Mouse (Mus musculus): ENCODE measurements around the gene Gdpd3. TPM values are rescaled to one million over a fixed set of nuclear protein-coding genes. Genes with fewer than 3 reads are reported as not detected.

Gene Gdpd3
- polyA plus RNA-seq, 1 experiment, result 20.8 TPM

- H3K27ac ChIP-seq (ENCODE audit: insufficient read depth, low read depth, low read length), result no peak overlapping the region
These were observed 50.4 kb downstream of the Gdpd3 start for GRCm38 (mm10) chr7:126816494-126816893.

DNA sequence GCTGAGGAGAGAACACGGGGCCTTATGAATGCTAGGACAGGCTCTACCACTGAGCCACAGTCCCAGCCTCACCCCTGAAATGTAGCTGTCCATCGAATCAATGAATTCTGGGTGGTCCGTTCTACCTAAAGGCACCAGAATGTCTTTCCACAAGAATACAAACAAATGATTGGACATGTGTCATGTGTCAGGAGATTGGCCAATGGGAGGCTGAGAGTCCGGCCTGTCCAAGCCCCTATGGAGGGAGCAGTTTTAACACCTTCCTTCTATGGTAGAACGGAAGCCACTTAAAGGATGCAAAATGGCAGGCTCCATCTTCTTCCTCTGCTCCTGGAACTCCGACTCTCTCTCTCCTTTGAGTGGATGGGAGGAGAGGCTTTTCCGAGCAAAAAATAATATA lies 51.5 kb downstream of the Gdpd3 start:
- TF ChIP-seq CTCF (IDR thresholded peaks at IDR 0.05; ENCODE audit: low read depth, low read length) (no peak), POLR2A (IDR thresholded peaks at IDR 0.05; ENCODE audit: borderline replicate concordance, low read depth, low read length) (no peak)
- Histone ChIP-seq H3K4me1 (ENCODE audit: control insufficient read depth, insufficient read depth, low read length) (peaks cover 10% of the 10 kb centered on the region), H3K27ac (ENCODE audit: insufficient read depth, low read depth, low read length) (no peak overlapping the region), H3K4me3 (ENCODE audit: insufficient read depth, low read length) (no peak overlapping the region)

More at GRCm38 (mm10) chr7:126816494-126816893, 50.4 kb downstream of the Gdpd3 start:
- H3K4me1 ChIP-seq (ENCODE audit: control insufficient read depth, insufficient read depth, low read length), result 0 out of 2 replicates have a peak, but pooled peaks cover under 1% of the 10 kb centered on the region
- TF ChIP-seq CTCF (IDR thresholded peaks at IDR 0.05; ENCODE audit: low read depth, low read length) (no peak), POLR2A (IDR thresholded peaks at IDR 0.05; ENCODE audit: borderline replicate concordance, low read depth, low read length) (no peak)
- no peak overlapping the region for H3K4me3 ChIP-seq (ENCODE audit: insufficient read depth, low read length)

- Histone ChIP-seq H3K27ac (ENCODE audit: insufficient read depth, low read depth, low read length) (no peak overlapping the region), H3K4me1 (ENCODE audit: control insufficient read depth, insufficient read depth, low read length) (peaks cover 14% of the 10 kb centered on the region), H3K4me3 (ENCODE audit: insufficient read depth, low read length) (no peak overlapping the region)
- TF ChIP-seq CTCF (IDR thresholded peaks at IDR 0.05; ENCODE audit: low read depth, low read length) (no peak), POLR2A (IDR thresholded peaks at IDR 0.05; ENCODE audit: borderline replicate concordance, low read depth, low read length) (no peak)
These were observed 52.7 kb downstream of the Gdpd3 start for GRCm38 (mm10) chr7:126818818-126819217.

- H3K4me1 ChIP-seq (ENCODE audit: control insufficient read depth, insufficient read depth, low read length), result peaks cover 16% of the 10 kb centered on the region
- TF ChIP-seq CTCF (IDR thresholded peaks at IDR 0.05; ENCODE audit: low read depth, low read length) (peak; percentile 79), POLR2A (IDR thresholded peaks at IDR 0.05; ENCODE audit: borderline replicate concordance, low read depth, low read length) (no peak; the same call in 1 of the 2 replicates)
- H3K4me3 ChIP-seq (ENCODE audit: insufficient read depth, low read length), result no peak overlapping the region
- peak overlapping the region; percentile 97 for H3K27ac ChIP-seq (ENCODE audit: insufficient read depth, low read depth, low read length)
These were observed 55.8 kb downstream of the Gdpd3 start for GRCm38 (mm10) chr7:126821835-126822511.

DNA sequence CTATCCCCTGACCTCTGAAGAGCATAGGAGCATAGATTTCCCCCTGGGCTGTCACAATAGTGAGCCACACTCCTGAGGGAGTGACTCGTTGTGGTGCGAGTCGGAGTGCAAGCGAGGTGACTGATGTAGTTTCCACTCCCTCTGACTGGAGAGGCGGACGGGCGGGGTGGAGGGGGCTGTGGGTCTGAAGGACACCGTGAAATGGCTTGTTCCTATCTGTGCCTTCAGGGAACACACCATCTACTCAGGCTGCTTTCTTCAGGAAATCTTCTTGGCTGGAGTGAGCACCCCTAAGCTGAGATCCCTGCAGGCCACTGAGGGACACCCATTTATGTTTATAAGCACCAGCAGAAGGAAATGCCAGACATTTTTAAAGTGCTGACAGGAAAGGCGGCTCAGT lies 56.6 kb downstream of the Gdpd3 start:
- no peak overlapping the region for H3K4me3 ChIP-seq (ENCODE audit: insufficient read depth, low read length)
- peaks cover 16% of the 10 kb centered on the region for H3K4me1 ChIP-seq (ENCODE audit: control insufficient read depth, insufficient read depth, low read length)
- H3K27ac ChIP-seq (ENCODE audit: insufficient read depth, low read depth, low read length), result peak overlapping the region; percentile 97
- TF ChIP-seq CTCF (IDR thresholded peaks at IDR 0.05; ENCODE audit: low read depth, low read length) (no peak), POLR2A (IDR thresholded peaks at IDR 0.05; ENCODE audit: borderline replicate concordance, low read depth, low read length) (no peak)

DNA sequence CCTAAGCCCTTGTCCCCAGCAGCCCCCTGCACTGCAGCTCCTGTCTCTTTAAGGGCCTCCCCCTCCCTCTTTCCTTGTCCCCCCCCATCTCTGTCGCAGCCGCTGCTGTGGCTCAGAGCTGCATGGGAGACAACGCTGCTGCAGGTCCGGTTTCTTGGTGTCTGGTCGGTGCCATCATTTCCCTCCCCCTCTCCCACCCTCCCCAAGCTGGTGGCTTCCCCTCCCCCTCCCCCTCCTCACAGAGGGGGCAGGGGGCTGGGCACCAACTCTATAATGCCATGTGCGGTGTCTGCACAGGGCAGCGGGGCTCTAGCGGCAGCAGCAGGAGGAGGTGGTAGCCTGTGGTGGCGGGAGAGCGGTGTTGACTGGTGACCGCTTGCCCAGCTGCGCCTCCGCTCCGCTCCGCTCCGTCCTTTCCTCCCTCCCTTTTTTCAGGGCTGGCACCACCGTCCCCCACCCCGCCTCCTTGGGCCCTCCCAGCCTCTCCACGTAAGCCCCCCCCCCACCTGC lies 57.1 kb downstream of the Gdpd3 start:
- no peak overlapping the region for H3K4me3 ChIP-seq (ENCODE audit: insufficient read depth, low read length)
- H3K27ac ChIP-seq (ENCODE audit: insufficient read depth, low read depth, low read length), result no peak overlapping the region
- peaks cover 16% of the 10 kb centered on the region for H3K4me1 ChIP-seq (ENCODE audit: control insufficient read depth, insufficient read depth, low read length)
- TF ChIP-seq CTCF (IDR thresholded peaks at IDR 0.05; ENCODE audit: low read depth, low read length), result no peak
- TF ChIP-seq POLR2A (IDR thresholded peaks at IDR 0.05; ENCODE audit: borderline replicate concordance, low read depth, low read length), result no peak

DNA sequence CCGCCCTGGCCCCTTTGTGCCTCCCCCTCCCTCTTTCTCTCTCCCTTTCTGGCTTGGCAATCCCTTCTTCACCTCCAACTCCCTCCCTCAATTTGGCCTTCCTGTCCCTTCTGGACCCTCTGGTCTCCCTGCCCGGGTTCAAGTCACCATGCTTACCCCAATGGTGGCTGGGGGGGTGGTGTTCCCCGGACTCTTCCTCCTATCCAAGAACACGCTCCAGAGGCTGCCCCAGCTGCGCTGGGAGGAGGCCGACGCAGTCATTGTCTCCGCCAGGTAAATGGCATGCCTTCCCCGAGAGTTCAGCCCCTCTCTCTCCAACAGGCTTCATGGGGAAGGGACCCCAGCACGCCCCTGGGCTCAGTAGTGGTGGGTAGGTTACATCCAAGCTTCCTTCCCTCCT lies 57.8 kb downstream of the Gdpd3 start:
- no peak for TF ChIP-seq POLR2A (IDR thresholded peaks at IDR 0.05; ENCODE audit: borderline replicate concordance, low read depth, low read length)
- no peak for TF ChIP-seq CTCF (IDR thresholded peaks at IDR 0.05; ENCODE audit: low read depth, low read length)
- H3K4me3 ChIP-seq (ENCODE audit: insufficient read depth, low read length), result no peak overlapping the region
- H3K4me1 ChIP-seq (ENCODE audit: control insufficient read depth, insufficient read depth, low read length), result peaks cover 16% of the 10 kb centered on the region
- no peak overlapping the region for H3K27ac ChIP-seq (ENCODE audit: insufficient read depth, low read depth, low read length)

Other genes starting within 250 kb of the Gdpd3 start
- 142 and 148 TPM in 2 replicates for gene Eif3c, start 199.9 kb upstream of the Gdpd3 start, polyA plus RNA-seq (2012; ENCODE audit: insufficient read depth, insufficient read length, missing spikeins)
- 83.3 and 84.3 TPM in 2 replicates for gene Apobr, start 181.4 kb upstream of the Gdpd3 start, polyA plus RNA-seq (2012; ENCODE audit: insufficient read depth, insufficient read length, missing spikeins)
- gene Cln3, start 180.5 kb upstream of the Gdpd3 start, polyA plus RNA-seq (2012; ENCODE audit: insufficient read depth, insufficient read length, missing spikeins), result 219 and 238 TPM in 2 replicates
- gene Il27, start 171.4 kb upstream of the Gdpd3 start, polyA plus RNA-seq (2012; ENCODE audit: insufficient read depth, insufficient read length, missing spikeins), result 2.9 and 3.3 TPM in 2 replicates
- 34.9 and 41.2 TPM in 2 replicates for gene Nupr1, start 135.5 kb upstream of the Gdpd3 start, polyA plus RNA-seq (2012; ENCODE audit: insufficient read depth, insufficient read length, missing spikeins)
- gene Sgf29, start 117.0 kb upstream of the Gdpd3 start, polyA plus RNA-seq (2012; ENCODE audit: insufficient read depth, insufficient read length, missing spikeins), result 28.6 and 31.7 TPM in 2 replicates
- 42.3 and 56.8 TPM in 2 replicates for gene Sult1a1, start 89.9 kb upstream of the Gdpd3 start, polyA plus RNA-seq (2012; ENCODE audit: insufficient read depth, insufficient read length, missing spikeins)
- gene Bola2, start 70.9 kb upstream of the Gdpd3 start, polyA plus RNA-seq (2012; ENCODE audit: insufficient read depth, insufficient read length, missing spikeins), result 62.1 and 63.7 TPM in 2 replicates
- 8.4 and 11.6 TPM in 2 replicates for gene Slx1b, start 70.5 kb upstream of the Gdpd3 start, polyA plus RNA-seq (2012; ENCODE audit: insufficient read depth, insufficient read length, missing spikeins)
- gene Coro1a, start 58.5 kb upstream of the Gdpd3 start, polyA plus RNA-seq (2012; ENCODE audit: insufficient read depth, insufficient read length, missing spikeins), result 622 and 668 TPM in 2 replicates
- 331 and 390 TPM in 2 replicates for gene Mapk3, start 6.7 kb upstream of the Gdpd3 start, polyA plus RNA-seq (2012; ENCODE audit: insufficient read depth, insufficient read length, missing spikeins)
- gene Ypel3, start 10.6 kb downstream of the Gdpd3 start, polyA plus RNA-seq (2012; ENCODE audit: insufficient read depth, insufficient read length, missing spikeins), result 392 and 412 TPM in 2 replicates
- gene Tbx6, start 15.1 kb downstream of the Gdpd3 start, polyA plus RNA-seq (2012; ENCODE audit: insufficient read depth, insufficient read length, missing spikeins), result 1.9 and 2.8 TPM in 2 replicates
- gene Ppp4c, start 26.2 kb downstream of the Gdpd3 start, polyA plus RNA-seq (2012; ENCODE audit: insufficient read depth, insufficient read length, missing spikeins), result 153 and 164 TPM in 2 replicates
- 0.74 and 0.85 TPM in 2 replicates for gene Fam57b, start 31.3 kb downstream of the Gdpd3 start, polyA plus RNA-seq (2012; ENCODE audit: insufficient read depth, insufficient read length, missing spikeins)
- not detected in 2 replicates for gene 4930451I11Rik, start 65.3 kb downstream of the Gdpd3 start, polyA plus RNA-seq (2012; ENCODE audit: insufficient read depth, insufficient read length, missing spikeins)
- not detected in 2 replicates for gene Doc2a, start 81.1 kb downstream of the Gdpd3 start, polyA plus RNA-seq (2012; ENCODE audit: insufficient read depth, insufficient read length, missing spikeins)
- 32.0 and 33.5 TPM in 2 replicates for gene Hirip3, start 95.6 kb downstream of the Gdpd3 start, polyA plus RNA-seq (2012; ENCODE audit: insufficient read depth, insufficient read length, missing spikeins)
- 67.0 and 72.6 TPM in 2 replicates for gene Ino80e, start 96.0 kb downstream of the Gdpd3 start, polyA plus RNA-seq (2012; ENCODE audit: insufficient read depth, insufficient read length, missing spikeins)
- 58.5 and 66.8 TPM in 2 replicates for gene Taok2, start 118.4 kb downstream of the Gdpd3 start, polyA plus RNA-seq (2012; ENCODE audit: insufficient read depth, insufficient read length, missing spikeins)
- gene Tmem219, start 156.6 kb downstream of the Gdpd3 start, polyA plus RNA-seq (2012; ENCODE audit: insufficient read depth, insufficient read length, missing spikeins), result 74.2 and 75.9 TPM in 2 replicates
- 16.2 and 17.5 TPM in 2 replicates for gene Kctd13, start 162.5 kb downstream of the Gdpd3 start, polyA plus RNA-seq (2012; ENCODE audit: insufficient read depth, insufficient read length, missing spikeins)
- not detected in 2 replicates for gene Asphd1, start 183.2 kb downstream of the Gdpd3 start, polyA plus RNA-seq (2012; ENCODE audit: insufficient read depth, insufficient read length, missing spikeins)
- 1.6 and 2.6 TPM in 2 replicates for gene Sez6l2, start 184.2 kb downstream of the Gdpd3 start, polyA plus RNA-seq (2012; ENCODE audit: insufficient read depth, insufficient read length, missing spikeins)
- 112 and 118 TPM in 2 replicates for gene Cdipt, start 209.6 kb downstream of the Gdpd3 start, polyA plus RNA-seq (2012; ENCODE audit: insufficient read depth, insufficient read length, missing spikeins)
- gene Cdiptos, start 209.8 kb downstream of the Gdpd3 start, polyA plus RNA-seq (2012; ENCODE audit: insufficient read depth, insufficient read length, missing spikeins), result 7.3 and 7.4 TPM in 2 replicates
- gene Mvp, start 248.3 kb downstream of the Gdpd3 start, polyA plus RNA-seq (2012; ENCODE audit: insufficient read depth, insufficient read length, missing spikeins), result 95.9 and 96.2 TPM in 2 replicates

Data from bone marrow macrophage, adult 2 months (primary cell).